Mouse (Mus musculus) brain, embryonic 18.5 days (tissue): ENCODE results near the gene Polr3b.

ENCODE experiments used
- DNase-seq: peaks from one replicate; pipeline ENCODE4 v3.0.0-alpha.2; 2012; ENCODE audit warnings: low read depth, low spot score

Gene Polr3b

DNA sequence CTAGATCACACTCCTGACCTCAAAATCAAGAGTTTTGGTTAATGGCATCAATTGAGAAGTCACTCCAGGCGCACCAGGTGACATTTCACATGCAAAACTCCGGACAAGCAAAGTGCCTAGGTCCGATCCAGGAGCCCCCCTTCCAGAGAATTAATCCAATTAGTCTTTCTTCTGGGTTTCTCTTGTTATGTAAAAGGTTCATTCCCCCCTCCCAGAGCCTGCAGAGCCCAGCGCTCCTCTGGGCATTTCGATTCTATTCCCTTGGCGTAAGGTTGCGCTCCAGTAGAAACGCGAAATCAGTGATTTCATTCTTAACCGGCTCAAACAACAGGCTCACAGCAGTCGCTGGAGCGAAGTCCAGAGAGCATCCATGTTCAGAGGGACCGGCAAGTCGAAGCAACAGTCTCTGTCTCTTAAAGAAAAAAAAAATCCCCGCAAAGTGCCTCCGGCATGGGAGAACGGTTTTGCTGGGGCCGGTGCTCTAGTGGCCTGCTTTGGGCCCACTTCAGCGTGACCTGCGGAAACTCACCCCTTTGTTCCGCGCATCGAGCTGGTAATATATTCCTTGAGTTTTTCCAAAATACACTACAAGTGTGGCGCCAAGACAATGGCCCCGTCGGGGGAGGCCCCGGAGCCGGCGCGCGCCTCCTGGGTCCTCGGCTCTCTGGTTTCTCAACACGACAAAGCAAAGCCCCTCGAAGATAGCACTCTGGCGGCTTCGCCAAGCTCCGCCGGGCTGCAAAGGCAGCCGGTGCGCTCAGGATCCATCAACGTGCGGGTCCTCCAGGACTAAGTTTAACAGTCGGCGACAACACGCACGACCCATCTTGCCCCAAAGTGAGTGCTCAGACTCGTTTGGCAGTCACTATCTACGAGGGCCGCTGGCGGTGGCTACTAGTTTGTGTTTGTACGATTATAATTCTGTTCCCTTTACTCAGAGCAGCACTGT lies 136.7 kb downstream of the Polr3b start:
- DNase-seq: no peak

DNA sequence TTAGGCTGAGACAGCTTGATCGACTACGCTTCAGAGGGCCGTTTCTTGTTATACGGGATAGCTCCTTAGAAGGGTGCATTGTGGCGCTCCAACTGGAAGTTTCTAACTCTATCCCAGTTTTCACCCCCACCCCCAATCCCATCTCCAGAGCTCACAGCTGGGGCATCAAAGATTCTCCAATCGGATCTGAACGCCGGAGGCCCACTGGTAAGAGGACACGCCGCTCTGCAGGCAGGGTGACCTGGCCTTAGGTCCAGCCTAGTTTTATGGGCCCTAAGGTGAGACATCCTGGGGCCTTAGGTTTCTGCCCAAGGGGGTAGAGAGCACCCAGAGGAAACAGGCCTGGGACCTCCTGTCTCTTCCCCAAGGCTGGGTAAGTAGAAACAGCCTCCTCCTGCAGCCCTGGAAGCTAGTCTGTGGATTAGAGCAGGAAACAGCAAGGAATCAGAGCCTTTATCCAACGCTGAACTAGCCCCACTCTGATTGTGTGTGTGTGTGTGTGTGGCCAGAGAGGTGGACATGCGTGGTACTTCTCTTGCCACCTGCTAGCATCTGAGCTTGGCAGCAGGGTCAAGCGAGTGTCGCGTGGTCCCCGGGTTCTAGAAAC lies 137.5 kb downstream of the Polr3b start:
- DNase-seq: no peak

DNA sequence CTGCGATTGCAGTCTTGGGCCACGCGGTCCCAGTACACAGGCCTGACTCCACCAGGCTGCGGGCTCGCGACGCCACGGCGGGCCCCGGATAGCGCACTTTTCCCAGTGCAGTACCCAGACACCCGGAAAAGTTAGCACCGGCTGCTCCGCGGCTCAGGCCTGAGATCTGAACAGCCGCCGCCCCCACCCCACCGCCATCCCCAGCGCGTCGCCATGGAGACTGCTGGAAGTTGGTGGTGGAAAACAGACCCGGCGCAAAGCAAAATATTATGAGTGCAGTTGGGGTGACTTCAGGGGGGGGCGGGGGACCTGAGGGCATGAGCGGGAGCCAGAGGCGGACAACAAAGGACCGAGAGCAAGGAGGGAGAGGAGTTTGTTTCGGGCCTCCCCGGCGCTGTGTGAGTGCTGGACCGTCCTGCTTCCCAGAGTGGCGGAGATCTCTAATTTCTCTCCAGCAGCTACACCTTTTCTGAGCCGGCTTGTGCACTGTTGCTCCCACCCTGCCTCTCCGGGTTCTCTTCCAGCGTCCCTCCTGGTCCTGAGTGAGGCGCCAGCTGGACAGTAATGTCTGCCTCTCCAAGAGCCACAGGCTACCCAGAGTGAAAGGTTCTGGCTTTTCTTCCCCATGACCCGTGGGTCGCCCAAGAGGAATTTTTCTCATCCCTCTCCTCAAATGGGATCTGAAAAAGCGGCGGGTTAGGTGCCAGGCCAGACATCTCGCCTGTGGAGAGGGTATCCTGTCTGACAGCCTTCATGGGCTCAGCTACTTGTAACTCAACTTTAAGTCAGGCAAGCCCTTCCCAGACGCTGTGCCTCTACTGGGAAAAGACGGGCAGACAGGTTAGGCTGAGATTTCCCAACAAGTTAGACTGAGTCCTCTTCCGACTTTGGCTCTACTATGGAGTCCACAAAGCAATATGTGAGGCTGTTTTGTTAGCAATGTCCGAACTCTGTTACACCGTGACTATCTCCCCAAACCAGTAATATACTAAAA lies 138.3 kb downstream of the Polr3b start:
- no peak for DNase-seq

GRCm38 (mm10) chr10:84768766-84769165 lies 146.7 kb downstream of the Polr3b start:
- no peak for DNase-seq

DNA sequence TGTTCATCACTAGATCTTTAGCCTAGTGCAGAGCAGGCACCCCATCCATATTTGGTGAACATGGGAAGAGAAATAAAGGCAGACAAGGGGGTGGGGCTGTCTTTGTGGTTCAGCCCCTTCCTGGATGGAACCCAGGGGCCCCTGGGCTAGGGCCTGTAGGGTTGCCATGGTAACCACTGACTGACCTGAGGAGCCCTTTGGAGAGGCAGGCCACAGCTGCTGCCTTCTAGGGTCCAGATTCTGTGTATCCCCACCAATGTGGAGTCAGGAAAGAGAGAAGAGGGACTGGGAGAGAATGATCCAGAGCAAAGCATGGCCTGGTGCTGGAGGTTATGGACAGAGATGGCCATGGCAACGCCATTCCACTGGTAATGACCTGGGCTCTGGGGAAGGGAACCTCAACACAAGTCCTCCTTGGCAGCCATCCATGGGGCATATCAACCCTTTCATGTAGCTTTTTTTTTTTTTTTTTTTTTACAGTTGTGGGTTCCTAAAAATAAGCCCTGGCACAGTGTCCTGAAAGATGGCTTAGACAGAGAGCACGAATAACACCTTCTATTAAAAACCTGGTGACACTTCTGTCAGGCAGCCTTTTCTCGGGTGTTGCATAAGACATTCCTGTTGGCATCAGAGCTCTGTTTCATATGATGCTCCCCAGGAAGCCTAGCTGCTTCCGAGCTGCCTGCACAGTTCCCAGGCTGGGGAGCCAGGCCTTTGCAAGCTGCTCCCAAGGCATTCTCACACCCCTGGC lies 150.5 kb downstream of the Polr3b start:
- no peak for DNase-seq

- DNase-seq: no peak
These were observed 151.8 kb downstream of the Polr3b start for GRCm38 (mm10) chr10:84773889-84774288.

DNA sequence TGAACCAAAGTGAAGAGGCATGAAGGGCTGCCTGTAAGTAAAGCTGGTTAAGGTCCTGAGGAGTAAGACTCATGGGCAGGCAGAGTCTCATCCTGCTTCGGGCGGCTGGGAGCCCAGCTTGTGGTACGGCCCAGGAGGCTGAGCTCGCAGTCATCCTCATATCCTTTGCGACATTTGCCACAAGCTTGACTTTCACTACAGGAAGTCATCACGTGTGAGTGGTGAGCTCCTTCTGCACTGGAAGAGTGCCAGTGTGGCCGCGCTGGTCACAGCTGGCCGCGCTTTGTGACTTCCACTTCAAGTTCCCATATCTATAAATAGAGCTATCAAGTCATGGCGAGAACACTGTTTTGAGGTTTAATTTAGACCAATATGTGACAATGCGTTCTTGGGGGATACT lies 152.5 kb downstream of the Polr3b start:
- no peak for DNase-seq
